Mouse (Mus musculus) spleen, postnatal 14 days (tissue): ENCODE data around the gene Evpl.

Experiments
- DNase-seq, 2 experiments: peaks; one replicate each; pipeline ENCODE4 v3.0.0; 2021 to 2022; ENCODE audit warnings: low spot score in 2 of 2

Evpl gene

GRCm38 (mm10) chr11:116213877-116214510 is 23.9 kb downstream of the Evpl start:
- DNase-seq = no peak

DNA sequence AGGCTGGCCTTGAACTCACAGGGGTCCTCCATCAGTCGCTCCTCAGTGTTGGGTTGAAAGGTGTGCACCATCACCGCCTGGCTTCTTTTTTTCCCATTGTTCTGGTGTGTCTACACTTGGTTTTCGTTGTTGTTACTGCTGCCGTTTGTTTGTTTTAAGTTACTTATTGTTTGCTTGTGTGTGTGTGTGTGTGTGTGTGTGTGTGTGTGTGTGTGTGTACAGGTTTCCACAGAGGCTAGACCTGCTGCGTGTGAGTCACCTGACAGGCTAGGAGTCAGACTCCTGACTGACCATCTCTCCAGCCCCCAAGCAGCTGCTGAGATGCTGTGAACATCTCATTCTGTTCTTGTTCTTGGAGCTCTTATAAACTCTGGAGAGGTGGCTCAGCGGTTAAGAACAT is 25.0 kb downstream of the Evpl start:
- DNase-seq = no peak

DNA sequence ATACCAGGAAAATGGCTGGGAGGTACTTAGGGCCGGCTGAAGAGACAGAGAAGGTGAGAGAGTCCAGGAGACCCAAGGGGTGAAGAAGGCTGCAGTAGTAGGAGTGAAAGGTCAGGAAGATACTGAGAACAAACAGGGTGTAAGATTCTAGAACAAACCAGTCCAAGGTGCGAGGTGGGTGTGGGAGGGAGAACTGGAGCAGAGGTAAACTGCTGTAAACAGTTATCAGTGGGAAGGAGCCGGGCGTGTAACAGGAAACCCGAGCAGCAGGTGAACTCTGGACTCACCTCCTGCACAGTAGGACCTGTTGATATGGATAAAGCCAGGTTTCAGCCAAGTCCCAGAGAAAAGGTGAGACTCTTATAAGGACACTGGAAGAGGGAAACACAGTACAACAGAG is 27.2 kb downstream of the Evpl start:
- DNase-seq = no peak

DNA sequence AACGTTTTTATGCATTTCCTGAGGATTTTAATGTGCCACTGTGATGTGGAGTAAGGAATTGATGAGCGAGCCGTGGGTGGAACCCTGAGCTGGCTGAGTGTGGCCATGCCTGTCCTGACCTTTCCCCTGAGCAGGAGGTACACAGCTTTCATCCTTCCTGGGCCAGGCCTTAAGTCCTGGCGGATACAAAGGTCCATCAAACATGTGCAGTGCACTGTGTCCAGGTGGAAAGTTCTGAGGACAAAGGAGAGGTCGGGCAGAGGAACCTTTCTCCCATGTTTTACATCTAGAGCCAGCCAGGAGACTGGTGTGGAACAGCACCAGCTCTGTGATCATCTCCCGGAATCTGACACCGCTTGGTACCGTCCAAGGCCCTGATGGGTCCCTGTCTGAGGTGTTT is 28.6 kb downstream of the Evpl start:
- no peak for DNase-seq

- DNase-seq = no peak
Observed at GRCm38 (mm10) chr11:116208660-116209059, 29.2 kb downstream of the Evpl start.

GRCm38 (mm10) chr11:116206678-116207077 is 31.2 kb downstream of the Evpl start:
- DNase-seq = no peak

DNA sequence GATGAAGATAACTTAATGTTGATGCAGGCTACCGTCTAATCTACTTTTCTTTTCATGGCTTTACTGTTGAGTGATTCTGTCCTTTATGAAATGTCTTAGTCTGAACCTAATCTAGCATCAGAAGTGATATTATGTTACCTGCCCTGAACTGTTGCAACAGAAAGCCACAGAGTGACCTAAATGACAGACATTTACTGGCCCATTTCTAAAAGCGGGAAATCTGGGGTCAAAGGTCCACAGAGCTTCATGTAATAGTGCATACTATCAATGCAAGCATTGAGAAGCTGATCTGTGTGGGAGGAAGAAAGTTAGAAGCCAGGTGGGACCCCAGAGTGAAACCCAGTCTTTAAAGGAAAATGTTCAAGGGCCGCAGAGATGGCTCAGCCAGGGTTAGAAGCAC is 34.7 kb downstream of the Evpl start:
- no peak for DNase-seq

DNA sequence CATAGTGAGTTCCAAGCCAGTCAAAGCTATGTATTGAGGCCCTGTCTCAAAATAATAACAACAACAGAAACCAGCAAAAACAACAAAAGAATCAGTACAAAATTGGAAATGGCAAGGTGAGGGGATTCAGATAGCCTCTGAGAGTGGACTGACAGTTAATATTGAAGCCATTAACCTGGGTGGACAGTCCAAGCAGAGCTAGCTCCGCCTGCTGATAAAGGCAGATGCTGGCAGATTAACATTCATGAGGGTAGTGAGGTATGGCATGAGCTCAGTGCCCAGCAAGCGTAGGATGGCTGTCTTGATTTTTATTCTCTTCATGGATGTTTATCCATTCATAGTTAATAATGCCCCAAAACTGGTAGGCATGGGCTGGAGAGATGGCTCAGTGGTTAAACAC is 36.7 kb downstream of the Evpl start:
- no peak for DNase-seq

GRCm38 (mm10) chr11:116198639-116199531 is 39.0 kb downstream of the Evpl start, which contains the start of the genes Ten1 and Acox1:
Gene Ten1 (plus strand): TSS chr11:116198855.
Gene Acox1 (minus strand): TSS chr11:116199045.
- peak; percentile 88 to 89 for DNase-seq

- DNase-seq = no peak
Observed at GRCm38 (mm10) chr11:116198132-116198531, 39.7 kb downstream of the Evpl start.

DNA sequence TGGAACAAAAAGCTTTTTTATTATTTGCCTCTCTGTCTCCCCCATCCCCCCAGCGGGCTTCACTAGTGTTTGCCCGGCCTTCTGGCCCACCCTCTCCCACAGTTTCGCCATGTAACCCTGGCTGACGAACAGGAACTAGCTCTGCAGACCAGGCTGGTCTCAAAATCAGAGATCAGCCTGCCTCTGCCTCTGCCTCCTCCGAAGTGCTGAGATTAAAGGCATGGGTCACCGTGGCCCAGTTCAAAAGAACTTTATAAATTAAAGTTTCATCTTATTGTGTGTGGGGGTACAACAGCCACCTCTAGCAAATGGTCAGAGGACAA is 40.3 kb downstream of the Evpl start:
- no peak for DNase-seq

- no peak for DNase-seq
Observed at GRCm38 (mm10) chr11:116196866-116197583, 40.9 kb downstream of the Evpl start.

- DNase-seq = no peak
Observed at GRCm38 (mm10) chr11:116196336-116196735, 41.5 kb downstream of the Evpl start.

DNA sequence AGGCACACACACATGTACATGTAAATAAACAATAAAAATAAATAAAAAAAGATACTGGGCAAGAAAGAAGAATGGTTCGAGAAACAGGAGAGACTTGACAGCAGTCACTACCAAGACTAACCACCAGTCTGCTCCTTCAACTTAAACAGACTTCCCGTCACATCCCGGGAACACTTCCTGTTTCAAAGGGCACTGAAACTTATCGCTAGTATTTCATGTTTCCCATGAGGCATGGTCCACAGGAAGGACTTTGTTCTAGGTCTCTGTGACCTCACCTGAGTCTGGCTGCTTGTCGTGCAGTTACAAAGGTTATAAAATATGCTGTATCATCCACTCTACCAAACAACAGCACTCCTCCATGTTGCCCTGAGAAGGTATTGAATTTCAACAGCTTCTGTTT is 42.6 kb downstream of the Evpl start:
- DNase-seq = no peak

GRCm38 (mm10) chr11:116194619-116195018 is 43.3 kb downstream of the Evpl start:
- DNase-seq = no peak

DNA sequence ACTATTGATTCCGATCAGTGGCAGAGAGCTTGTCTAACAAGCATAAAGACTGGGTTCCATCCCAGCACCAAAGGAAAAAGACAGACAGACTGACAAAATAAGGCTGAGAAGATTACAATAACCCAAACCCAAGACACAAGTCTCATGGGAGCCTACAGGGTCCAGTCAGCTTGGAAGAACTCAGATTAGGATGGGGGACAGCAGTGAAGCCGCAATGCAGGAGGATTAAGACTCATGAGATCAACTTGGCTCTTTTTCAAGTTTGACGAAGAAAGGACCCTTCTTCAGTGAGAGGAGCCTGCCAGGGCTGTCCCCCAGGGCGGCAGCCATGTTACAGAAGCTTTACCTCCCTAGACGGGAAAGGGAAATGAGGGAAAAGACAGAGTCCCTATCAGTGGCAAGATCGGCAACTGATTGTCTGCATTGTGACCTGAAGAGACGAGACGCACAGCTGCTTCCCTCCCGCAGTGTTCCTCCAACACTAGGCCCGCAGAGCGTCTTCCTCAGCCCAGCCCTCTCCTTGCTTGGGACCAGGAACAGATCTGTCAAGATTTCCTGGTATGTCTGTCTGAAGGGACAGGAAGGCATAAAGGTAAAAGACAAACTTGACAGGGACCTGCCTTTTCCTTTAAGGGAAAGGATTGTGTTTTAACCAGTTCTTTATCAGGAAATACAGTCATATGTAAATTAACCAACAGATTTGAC is 50.5 kb downstream of the Evpl start:
- DNase-seq = no peak

DNA sequence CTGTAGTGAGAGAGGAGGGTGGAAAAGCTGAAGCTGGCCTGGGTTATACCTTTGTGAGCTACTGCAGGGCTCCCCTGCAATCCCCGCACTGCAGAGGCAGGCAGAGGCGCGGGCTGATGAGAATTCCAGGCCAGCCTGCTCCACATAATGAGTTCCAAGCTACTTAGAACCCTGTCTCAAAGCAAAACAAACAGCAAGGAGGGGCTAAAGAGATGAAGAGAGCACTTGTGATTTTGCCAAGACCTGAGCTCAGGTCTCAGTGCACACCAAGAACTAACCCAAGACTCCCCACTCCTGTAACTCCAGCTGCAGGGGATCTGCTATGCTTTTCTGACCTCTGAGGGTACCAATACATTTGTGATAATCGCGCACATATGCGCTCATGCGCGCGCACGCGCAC is 51.5 kb downstream of the Evpl start:
- no peak for DNase-seq

DNA sequence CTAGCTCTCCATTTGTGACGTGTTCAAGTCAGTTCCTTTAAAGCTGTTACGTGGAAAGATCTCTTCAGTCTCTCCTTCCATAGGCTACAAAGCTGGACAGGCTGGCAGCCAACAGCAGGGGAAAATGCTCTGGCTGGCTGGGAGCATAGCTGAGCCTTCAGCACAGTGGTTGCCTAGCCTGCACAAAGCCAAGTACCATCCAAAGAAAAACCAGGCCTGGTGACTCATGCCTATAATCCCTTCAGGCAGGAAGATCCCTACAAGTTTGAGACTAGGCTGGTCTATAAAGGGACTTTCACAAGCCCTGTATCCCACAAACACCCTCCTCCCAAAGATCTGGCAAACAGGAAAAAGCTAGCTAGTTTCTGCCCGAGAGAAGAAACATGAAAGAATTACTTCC is 52.0 kb downstream of the Evpl start:
- DNase-seq = no peak

DNA sequence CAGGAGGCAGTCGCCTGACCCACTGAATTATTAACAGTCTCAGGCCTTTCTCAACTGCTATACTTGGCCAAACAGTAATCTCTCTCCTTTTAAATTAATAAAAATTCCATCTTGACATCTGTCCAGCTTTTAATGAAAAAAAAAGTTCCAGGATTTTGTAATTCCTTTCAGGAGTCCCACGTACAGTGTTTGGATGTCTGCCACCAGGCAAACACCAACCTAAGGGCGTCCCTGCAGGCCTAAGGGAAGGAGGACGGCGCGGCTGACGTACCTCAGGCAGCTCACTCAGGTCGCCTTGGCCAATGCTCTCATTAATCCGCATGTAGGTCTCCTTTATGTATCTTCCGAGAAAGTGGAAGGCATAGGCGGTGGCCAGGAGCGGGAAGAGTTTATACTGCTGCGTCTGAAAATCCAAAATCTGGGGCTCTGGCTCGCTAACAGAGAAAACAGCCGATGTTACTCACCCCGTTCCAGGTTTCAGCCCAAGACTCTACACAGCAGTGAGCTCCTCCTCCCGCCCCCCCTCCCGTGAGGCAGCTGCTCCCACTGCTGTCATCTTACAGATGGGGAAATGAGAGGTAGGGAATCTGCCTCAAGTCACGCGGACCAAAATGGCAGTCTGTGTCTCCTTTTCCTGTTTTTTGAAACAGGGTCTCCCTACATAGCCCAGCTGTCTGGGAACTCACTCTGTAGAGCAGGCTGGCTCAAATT is 59.3 kb downstream of the Evpl start:
- no peak for DNase-seq

DNA sequence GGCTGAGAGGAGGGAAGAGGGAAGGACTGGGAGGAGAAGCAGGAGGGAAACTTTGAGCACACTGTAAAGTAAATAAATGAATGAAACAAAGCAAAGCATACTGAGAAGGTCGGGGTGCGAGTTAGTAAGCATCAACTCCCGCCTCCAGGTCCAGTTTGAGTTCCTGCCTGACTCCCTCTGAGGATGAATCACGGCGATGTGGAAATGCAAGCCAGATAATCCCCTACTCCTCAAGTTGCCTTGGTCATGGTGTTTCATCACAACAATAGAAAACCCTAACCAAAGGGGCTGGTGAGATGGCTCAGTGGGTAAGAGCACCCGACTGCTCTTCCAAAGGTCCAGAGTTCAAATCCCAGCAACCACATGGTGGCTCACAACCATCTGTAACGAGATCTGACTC is 61.9 kb downstream of the Evpl start:
- no peak for DNase-seq

- DNase-seq = no peak
Observed at GRCm38 (mm10) chr11:116174775-116175448, 63.0 kb downstream of the Evpl start.
